Mouse (Mus musculus): Measurements from ENCODE around the gene Btnl2. TPM values are rescaled to one million over a fixed set of nuclear protein-coding genes. Genes with fewer than 3 reads are reported as not detected.
"Not testable (repeated sequence)": the region's sequence is repeated elsewhere in the genome, so short reads cannot be mapped to it uniquely, and the experiment has no call there.

The Btnl2 gene
- 0.62 and 0.66 TPM in 2 replicates for polyA plus RNA-seq (2012; rRNA removed)

- no peak for DNase-seq (ENCODE audit: low read depth)
Measured at GRCm38 (mm10) chr17:34354539-34354938, at the start of gene Btnl2. Gene Btnl2 (plus strand): TSS chr17:34354822.

- no peak for DNase-seq (ENCODE audit: low read depth)
Measured at GRCm38 (mm10) chr17:34305380-34306030, 49.1 kb upstream of the Btnl2 start, which contains the start of gene H2-Eb1. Gene H2-Eb1 (plus strand): TSS chr17:34305867.

- no peak for DNase-seq (ENCODE audit: low read depth)
Measured at GRCm38 (mm10) chr17:34306407-34306806, 48.2 kb upstream of the Btnl2 start.

- DNase-seq (ENCODE audit: low read depth) = no peak
Measured at GRCm38 (mm10) chr17:34307216-34307615, 47.4 kb upstream of the Btnl2 start.

GRCm38 (mm10) chr17:34308161-34308560, 46.5 kb upstream of the Btnl2 start:
- DNase-seq (ENCODE audit: low read depth) = no peak

- no peak for DNase-seq (ENCODE audit: low read depth)
Measured at GRCm38 (mm10) chr17:34309225-34309624, 45.4 kb upstream of the Btnl2 start.

GRCm38 (mm10) chr17:34309683-34310385, 44.8 kb upstream of the Btnl2 start:
- DNase-seq (ENCODE audit: low read depth) = no peak

- not testable (repeated sequence) for DNase-seq (ENCODE audit: low read depth)
Measured at GRCm38 (mm10) chr17:34310526-34310925, 44.1 kb upstream of the Btnl2 start.

- DNase-seq (ENCODE audit: low read depth) = no peak
Measured at GRCm38 (mm10) chr17:34312185-34312584, 42.4 kb upstream of the Btnl2 start.

- DNase-seq (ENCODE audit: low read depth) = no peak
Measured at GRCm38 (mm10) chr17:34313393-34313792, 41.2 kb upstream of the Btnl2 start.

- DNase-seq (ENCODE audit: low read depth) = no peak
Measured at GRCm38 (mm10) chr17:34314286-34314685, 40.3 kb upstream of the Btnl2 start.

- DNase-seq (ENCODE audit: low read depth) = no peak
Measured at GRCm38 (mm10) chr17:34315512-34315911, 39.1 kb upstream of the Btnl2 start.

GRCm38 (mm10) chr17:34316697-34317096, 37.9 kb upstream of the Btnl2 start:
- DNase-seq (ENCODE audit: low read depth) = no peak

- DNase-seq (ENCODE audit: low read depth) = no peak
Measured at GRCm38 (mm10) chr17:34317275-34317674, 37.3 kb upstream of the Btnl2 start.

- DNase-seq (ENCODE audit: low read depth) = no peak
Measured at GRCm38 (mm10) chr17:34325436-34325835, 29.2 kb upstream of the Btnl2 start, which contains the start of gene H2-Eb2. Gene H2-Eb2 (plus strand): TSS chr17:34325665.

- no peak for DNase-seq (ENCODE audit: low read depth)
Measured at GRCm38 (mm10) chr17:34326373-34326772, 28.2 kb upstream of the Btnl2 start.

- DNase-seq (ENCODE audit: low read depth) = no peak
Measured at GRCm38 (mm10) chr17:34329807-34330206, 24.8 kb upstream of the Btnl2 start.

GRCm38 (mm10) chr17:34331200-34331599, 23.4 kb upstream of the Btnl2 start:
- DNase-seq (ENCODE audit: low read depth) = no peak

- no peak for DNase-seq (ENCODE audit: low read depth)
Measured at GRCm38 (mm10) chr17:34340619-34341402, 13.8 kb upstream of the Btnl2 start.

GRCm38 (mm10) chr17:34344882-34345281, 9.7 kb upstream of the Btnl2 start:
- no peak for DNase-seq (ENCODE audit: low read depth)

GRCm38 (mm10) chr17:34345486-34345885, 9.1 kb upstream of the Btnl2 start:
- no peak for DNase-seq (ENCODE audit: low read depth)

- no peak for DNase-seq (ENCODE audit: low read depth)
Measured at GRCm38 (mm10) chr17:34346041-34346440, 8.6 kb upstream of the Btnl2 start.
